Mouse (Mus musculus): ENCODE data around the gene Ncapd2.

The Ncapd2 gene

DNA sequence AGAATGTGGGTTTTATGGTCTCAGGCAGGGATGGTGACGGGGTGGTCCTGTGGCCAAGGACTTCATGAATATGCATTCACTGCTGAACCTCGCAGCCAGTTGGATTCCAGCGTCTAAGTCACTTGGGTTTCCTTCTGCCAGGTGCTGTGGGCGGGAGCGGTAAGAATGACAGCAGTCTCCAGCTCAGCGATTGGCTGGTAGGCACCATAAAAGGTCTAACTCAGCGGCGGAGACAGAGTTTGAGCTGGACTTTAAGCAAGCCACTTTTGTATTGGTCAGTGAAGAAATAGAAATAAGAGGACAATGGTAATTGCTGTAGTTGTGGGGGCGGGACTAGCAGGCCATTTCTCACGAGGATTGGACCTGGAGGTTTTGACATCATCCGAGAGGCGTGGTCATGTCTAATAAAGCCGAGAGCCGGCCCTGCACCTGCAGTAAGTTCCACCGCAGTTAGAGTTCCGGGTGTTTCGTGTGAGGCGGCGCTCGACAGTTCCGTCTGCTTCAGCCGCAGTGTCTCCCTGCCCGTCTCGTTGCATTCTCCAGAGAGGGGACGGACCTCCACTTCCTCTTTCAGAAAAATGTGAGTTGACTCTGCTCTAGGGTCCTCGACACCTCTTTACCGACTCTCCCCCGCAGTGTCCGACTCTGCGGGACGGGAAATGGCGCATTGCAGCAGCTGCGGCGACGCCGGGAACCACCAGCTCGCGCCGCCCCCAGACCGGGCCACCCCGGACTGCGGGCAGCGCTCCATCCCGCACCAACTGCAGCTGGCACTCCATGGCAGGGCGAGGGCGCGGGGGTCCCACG is 23.9 kb upstream of the Ncapd2 start, which contains the start of gene Vamp1:
Gene Vamp1 (plus strand): TSS at position 404 of the 807 bp plus-strand sequence.
- DNase-seq (ENCODE audit: extremely low spot score, low read depth, low spot score): peak; percentile 93

GRCm38 (mm10) chr6:125213715-125214114 is 22.2 kb upstream of the Ncapd2 start:
- DNase-seq (ENCODE audit: extremely low spot score, low read depth, low spot score): no peak

DNA sequence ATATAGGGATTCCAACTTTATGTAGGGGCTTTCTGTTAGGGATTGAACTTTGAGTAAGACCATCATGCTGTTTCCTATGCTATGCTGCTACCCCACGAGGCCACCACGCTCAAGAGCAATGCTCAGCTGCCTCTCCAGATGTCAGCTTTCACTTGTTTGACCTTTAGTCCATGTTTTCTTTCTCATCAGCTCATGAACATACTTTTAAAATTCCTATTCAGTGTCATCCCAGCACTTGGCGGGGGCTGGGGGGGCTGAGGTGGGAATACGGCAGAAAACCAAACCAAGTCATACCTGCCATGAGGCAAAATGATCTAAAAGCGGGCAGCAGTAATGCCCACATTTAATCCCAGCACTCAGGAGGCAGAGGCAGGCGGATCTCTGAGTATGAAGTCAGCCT is 21.6 kb upstream of the Ncapd2 start:
- DNase-seq (ENCODE audit: extremely low spot score, low read depth, low spot score): no peak

- no peak for DNase-seq (ENCODE audit: extremely low spot score, low read depth, low spot score)
Observed at GRCm38 (mm10) chr6:125212621-125213020, 21.1 kb upstream of the Ncapd2 start.

DNA sequence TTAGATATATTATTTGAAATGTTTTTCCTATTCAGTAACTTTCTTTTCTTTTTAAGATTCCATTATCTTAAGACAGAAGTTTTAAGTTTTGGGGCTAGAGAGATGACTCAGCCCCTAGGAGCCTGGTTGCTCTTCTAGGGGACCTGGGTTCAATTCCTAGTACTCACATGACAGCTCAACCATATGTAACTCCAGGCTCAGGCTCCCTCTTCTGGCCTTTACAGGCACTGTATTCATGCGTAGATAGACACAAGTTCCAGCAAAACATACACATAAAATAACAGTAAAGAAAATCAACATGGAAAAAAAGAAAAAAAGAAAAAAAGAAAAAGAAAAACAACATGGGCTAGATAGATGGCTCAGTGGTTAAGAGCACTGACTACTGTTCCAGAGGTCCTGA is 18.9 kb upstream of the Ncapd2 start:
- DNase-seq (ENCODE audit: extremely low spot score, low read depth, low spot score): no peak

DNA sequence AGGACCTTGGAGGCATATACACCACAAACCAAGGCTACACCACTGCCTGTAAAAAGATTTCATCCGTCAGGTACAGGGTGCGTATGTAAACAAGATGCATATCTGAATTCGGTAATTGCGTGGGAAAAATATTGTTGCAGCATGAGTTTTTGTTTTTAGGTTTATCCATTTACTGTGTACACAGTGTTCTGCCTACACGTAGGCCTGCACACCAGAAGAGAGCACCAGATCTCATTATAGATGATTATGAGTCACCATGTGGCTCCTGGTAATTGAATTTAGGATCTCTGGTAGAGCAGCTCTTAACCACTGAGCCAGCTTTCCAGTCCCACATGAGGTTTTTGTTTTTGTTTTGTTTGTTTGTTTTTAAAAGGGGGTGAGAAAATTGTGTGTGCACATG is 5.7 kb upstream of the Ncapd2 start:
- no peak for DNase-seq (ENCODE audit: extremely low spot score, low read depth, low spot score)

- no peak for DNase-seq (ENCODE audit: extremely low spot score, low read depth, low spot score)
Observed at GRCm38 (mm10) chr6:125196301-125196700, 4.8 kb upstream of the Ncapd2 start.

GRCm38 (mm10) chr6:125195541-125196075 is 4.1 kb upstream of the Ncapd2 start:
- DNase-seq (ENCODE audit: extremely low spot score, low read depth, low spot score): no peak

- DNase-seq (ENCODE audit: extremely low spot score, low read depth, low spot score): no peak
Observed at GRCm38 (mm10) chr6:125193390-125193789, 1.9 kb upstream of the Ncapd2 start.

GRCm38 (mm10) chr6:125192841-125193240 is 1.3 kb upstream of the Ncapd2 start:
- no peak for DNase-seq (ENCODE audit: extremely low spot score, low read depth, low spot score)

- DNase-seq (ENCODE audit: extremely low spot score, low read depth, low spot score): peak; percentile 56
Observed at GRCm38 (mm10) chr6:125192016-125192714, 664 bp upstream of the Ncapd2 start.

- peak; percentile 10 for DNase-seq (ENCODE audit: extremely low spot score, low read depth, low spot score)
Observed at GRCm38 (mm10) chr6:125190816-125191215, 685 bp downstream of the Ncapd2 start.

GRCm38 (mm10) chr6:125186203-125186602 is 5.3 kb downstream of the Ncapd2 start:
- DNase-seq (ENCODE audit: extremely low spot score, low read depth, low spot score): no peak

GRCm38 (mm10) chr6:125182133-125182532 is 9.4 kb downstream of the Ncapd2 start:
- no peak for DNase-seq (ENCODE audit: extremely low spot score, low read depth, low spot score)

- DNase-seq (ENCODE audit: extremely low spot score, low read depth, low spot score): no peak
Observed at GRCm38 (mm10) chr6:125179601-125180000, 11.9 kb downstream of the Ncapd2 start.

- no peak for DNase-seq (ENCODE audit: extremely low spot score, low read depth, low spot score)
Observed at GRCm38 (mm10) chr6:125175469-125175868, 16.0 kb downstream of the Ncapd2 start.

DNA sequence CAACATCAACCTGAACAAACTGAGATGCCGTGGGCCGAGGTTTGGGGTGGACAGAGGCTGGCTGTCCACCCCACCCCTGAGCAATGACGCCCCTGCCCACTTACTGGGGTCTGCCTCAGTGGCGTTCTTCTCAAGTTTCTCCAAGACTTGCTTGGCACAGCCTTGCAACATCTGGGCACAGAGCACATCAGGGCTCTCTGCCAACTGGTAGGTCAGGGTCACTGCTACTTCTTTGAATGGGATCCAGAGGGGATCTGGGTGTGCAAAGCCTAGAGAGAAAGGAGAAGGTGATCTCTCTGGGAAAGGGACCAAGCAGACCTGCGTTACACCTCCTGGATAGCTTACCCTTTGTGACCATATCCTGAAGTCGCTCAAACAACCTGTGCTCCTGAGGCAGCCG is 18.2 kb downstream of the Ncapd2 start:
- DNase-seq (ENCODE audit: extremely low spot score, low read depth, low spot score): no peak

GRCm38 (mm10) chr6:125172474-125172873 is 19.0 kb downstream of the Ncapd2 start:
- DNase-seq (ENCODE audit: extremely low spot score, low read depth, low spot score): no peak

DNA sequence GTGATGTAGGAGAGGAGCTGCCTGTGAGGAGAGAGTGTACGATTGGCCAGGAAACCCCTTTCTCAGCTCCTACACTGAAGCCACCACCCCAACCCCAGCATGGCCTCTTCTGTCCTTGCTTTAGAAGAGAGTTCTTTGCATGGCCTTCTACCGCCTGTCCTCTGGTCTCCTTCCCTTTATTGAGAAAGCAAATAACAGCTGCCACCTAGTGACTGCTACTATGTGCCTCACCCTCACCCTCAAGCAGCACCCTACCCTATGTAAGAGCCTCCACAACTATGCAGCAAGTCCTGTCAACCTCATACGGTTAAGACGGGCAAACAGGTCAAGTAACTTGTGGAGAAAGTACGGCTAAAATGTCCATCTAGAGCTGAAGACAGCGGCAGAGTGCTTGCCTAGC is 21.3 kb downstream of the Ncapd2 start:
- DNase-seq (ENCODE audit: extremely low spot score, low read depth, low spot score): no peak

GRCm38 (mm10) chr6:125168086-125168485 is 23.4 kb downstream of the Ncapd2 start:
- DNase-seq (ENCODE audit: extremely low spot score, low read depth, low spot score): no peak

- no peak for DNase-seq (ENCODE audit: extremely low spot score, low read depth, low spot score)
Observed at GRCm38 (mm10) chr6:125166861-125167650, 24.4 kb downstream of the Ncapd2 start.

All from hindlimb bud, embryonic 11.5 days (tissue).